Mouse (Mus musculus): ENCODE measurements around the gene Maip1.
A peak's percentile ranks its signal among the peaks of the same experiment; 100 is the strongest.

Gene Maip1

GRCm38 (mm10) chr1:57406187-57407151 lies at the start of gene Maip1, which contains the start of gene Tyw5:
Gene Maip1, plus strand, starts transcription at chr1:57406328.
Gene Tyw5, minus strand, starts transcription at chr1:57407101.
- DNase-seq, result peak; percentile 74 to 76

DNA sequence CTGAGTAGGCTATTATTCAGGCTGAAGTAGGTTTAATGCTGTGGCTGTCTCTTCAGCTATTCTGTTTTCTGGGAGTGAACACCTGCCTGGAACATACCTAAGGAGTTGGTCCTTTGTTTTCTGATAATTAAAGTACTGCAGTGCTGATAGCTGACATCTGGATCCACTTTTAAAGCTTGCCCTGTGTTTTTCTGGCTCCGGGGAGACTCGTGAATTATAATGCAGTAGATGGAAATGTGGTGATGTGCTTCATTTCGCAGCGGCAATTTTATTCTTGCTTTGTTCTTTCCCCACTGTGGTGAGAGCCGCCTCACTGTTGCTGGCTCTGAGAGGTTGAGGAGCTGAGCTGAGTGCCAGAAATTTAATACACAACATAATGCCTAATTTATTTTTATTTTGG lies 47.6 kb upstream of the Maip1 start:
- no peak for DNase-seq

- no peak for DNase-seq
These were observed 38.7 kb upstream of the Maip1 start for GRCm38 (mm10) chr1:57367446-57367845.

- no peak for DNase-seq
These were observed 37.0 kb upstream of the Maip1 start for GRCm38 (mm10) chr1:57369111-57369510.

DNA sequence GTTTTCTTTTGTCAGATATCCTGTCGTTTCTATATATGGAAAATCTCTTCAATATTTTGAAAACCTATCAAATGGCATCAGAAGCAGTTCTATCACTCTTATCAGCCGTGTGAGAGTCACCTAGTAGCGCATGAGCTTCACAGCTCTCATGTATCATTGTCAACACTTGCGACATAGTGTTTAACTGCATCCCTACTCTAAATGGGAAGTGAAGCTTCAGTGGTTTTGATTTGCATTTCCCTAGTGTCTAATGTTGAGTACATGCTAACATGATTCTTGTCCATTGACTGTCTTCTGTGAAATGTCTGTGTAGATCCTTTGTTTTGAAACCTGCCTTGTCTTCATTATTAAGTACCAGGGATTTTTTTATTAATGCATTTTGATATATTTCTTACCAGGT lies 35.7 kb upstream of the Maip1 start:
- DNase-seq, result no peak

GRCm38 (mm10) chr1:57375276-57375675 lies 30.9 kb upstream of the Maip1 start:
- DNase-seq, result no peak

GRCm38 (mm10) chr1:57376806-57377205 lies 29.3 kb upstream of the Maip1 start:
- DNase-seq, result no peak

- DNase-seq, result peak; percentile 94 to 95
These were observed 28.5 kb upstream of the Maip1 start, which contains the start of gene 1700066M21Rik for GRCm38 (mm10) chr1:57377376-57378341. Gene 1700066M21Rik, plus strand, starts transcription at chr1:57377620.

DNA sequence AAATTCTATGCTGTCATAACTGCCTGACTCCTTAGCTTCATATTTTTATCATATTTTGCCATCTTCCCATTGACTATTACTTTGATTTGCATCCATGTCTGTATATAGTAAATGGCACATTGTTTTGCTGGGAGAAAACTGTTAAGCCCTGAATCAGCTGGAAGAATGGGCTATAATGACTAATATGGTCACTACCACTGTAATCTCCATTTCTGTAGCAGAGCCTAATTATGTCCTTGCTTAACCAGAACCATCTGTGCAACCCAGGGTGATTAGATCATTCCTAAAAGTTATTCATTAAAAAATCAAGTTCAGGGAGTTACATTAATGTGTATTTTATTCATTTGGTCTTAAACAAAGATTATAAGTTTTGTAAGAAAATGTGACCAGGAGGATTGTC lies 19.6 kb upstream of the Maip1 start:
- no peak for DNase-seq

DNA sequence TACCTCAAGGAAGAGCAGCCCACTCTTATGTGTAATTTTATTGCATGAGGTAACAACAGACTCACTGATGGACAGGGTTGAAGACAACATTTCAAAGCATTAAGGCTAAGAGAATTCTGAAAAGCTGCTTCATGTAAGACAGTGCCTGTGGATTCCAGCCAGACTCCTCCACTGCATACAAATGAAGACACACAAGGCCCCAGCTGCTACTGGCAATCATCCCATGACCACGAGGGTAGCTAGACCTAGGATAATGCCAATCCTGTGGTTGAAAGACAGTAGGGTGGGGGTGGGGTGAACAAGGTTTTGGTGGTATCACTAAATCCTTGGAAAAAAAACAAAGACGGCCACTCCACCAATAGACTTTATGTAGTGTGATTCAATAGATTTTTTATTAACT lies 18.3 kb upstream of the Maip1 start:
- no peak for DNase-seq

GRCm38 (mm10) chr1:57388402-57389155 lies 17.5 kb upstream of the Maip1 start:
- no peak for DNase-seq

DNA sequence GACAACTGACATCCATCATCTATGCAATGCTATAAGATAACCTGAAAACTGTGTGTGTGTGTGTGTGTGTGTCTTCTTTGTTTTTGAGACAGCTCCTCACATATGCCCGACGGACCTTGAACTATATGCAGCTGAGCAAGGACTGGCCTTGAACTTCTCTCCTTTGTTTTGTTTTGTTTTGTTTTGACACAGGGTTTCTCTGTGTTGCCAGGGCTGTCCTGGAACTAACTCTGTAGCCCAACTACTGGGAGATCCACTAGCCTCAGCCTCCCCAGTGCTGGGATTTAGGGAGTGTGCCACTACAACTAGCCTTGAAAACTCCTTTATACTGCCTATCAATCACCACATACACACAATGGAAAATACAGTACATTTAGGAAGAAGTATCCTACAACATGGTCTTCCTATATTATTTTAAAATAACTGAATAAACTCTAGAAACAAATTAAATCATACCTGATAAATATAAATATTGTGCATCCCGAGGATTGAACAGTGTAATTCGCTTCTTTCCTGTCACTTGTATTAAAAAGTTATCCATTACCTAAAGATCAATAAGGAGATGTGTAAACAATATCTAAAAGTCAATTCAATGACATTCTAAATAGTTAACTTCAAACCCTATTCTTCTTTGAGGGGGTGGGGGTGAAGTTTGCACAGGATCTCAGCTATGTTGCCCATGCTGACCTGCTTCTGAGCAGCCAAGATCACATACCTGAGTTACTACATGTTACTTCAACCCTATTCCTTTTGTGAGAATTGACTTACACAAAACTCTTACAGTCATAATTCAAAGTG lies 14.9 kb upstream of the Maip1 start:
- DNase-seq, result no peak

DNA sequence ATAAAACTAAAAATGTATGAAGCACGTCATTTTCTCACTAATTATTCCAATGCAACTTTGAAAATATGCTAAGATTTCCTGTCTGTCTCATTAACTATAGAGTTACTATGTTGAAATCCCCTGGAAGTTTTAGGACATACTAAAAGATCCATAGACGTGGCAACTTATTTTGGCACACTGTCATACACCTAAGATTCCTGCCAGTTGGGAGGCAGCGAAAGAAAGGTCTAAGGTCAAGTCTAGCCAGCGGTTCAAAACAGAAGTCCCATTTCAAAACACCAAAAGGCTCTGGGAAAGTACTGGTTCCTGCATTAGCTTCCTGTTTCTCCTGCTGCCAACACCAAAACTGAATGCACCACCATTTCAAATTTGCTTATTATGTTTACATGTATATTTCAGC lies 13.7 kb upstream of the Maip1 start:
- DNase-seq, result no peak

DNA sequence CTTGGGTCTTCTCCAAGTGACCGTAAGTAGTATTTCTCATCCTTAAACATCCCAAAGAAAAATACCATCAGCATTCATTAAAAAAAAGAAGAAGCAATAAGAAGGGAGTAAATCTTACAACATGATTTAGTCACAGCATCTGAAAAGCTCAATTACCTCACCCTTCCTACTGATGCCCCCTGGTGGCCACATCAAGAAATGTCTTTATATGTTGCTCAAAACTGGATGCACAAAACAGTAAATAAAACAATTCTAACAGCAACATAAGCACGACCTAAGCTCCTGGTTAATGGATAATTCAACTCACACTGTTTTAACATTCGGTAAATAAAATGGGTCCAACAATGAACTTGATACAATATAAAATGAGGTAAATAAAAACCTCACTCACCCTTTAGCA lies 12.1 kb upstream of the Maip1 start:
- peak; percentile 16 to 45 for DNase-seq

GRCm38 (mm10) chr1:57400321-57400720 lies 5.8 kb upstream of the Maip1 start:
- DNase-seq, result no peak

GRCm38 (mm10) chr1:57400877-57401276 lies 5.3 kb upstream of the Maip1 start:
- DNase-seq, result no peak

DNA sequence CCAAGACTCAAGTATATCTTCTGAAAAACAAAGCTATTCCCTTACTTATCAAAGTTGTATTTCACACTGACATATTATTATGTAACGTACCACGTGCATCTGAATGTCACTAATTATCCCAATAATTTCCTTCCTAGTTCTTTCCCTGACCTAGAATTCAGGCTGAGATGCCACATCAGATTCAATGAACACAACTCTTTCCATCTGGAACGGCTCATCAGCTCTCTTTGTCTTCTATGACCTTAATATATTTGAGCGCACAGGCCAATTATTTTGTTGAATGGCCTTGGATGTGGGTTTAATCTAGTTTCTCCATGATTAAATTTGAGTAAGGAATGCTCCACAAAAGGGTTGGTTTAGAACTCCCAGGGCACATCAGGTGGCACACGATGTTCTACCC lies 4.0 kb upstream of the Maip1 start:
- DNase-seq, result no peak

DNA sequence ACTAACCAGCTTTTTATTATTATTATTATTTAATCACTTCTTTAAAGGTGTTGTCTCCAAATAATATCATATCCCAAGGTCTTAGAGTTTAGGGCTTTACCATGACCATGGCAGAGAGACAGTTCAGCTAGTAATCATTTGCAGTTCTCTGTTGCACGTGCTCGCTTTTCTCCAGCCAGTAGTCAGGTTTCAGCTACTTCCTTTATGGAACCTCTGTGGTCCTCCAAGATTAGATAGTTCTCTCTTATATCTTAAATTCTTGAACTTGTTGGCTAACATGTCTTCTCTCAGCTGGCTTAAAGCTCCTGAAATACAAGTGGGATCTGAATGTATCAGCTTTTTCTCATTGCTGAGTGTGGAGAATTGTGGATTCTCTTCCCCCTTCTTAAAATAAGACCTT lies 2.9 kb downstream of the Maip1 start:
- DNase-seq, result no peak

- no peak for DNase-seq
These were observed 7.3 kb downstream of the Maip1 start for GRCm38 (mm10) chr1:57413397-57413796.

DNA sequence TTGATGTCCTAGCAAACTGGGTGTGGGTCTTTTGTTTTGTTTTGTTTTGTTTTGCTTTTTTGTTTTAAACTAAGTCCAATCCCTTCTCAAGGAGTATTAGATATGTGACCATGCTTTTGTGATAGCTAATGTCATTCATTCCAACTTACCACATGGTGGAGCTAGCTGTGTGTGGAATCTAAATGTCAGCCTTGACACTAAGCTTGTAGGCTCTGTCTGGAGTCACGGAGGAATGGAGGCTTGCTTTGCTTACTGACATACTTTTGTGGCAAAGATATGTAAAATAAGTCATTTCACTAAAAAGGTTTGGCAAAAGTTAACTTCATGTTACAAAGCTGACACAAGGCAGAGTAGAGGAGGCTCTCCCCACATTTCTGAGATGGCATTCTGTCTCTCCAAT lies 17.6 kb downstream of the Maip1 start:
- no peak for DNase-seq
